Mouse (Mus musculus) embryonic facial prominence, embryonic 10.5 days (tissue): ENCODE data around the gene Atp6v1b1. TPM values are rescaled to one million over a fixed set of nuclear protein-coding genes. Genes with fewer than 3 reads are reported as not detected.

Experiments used
- DNase-seq: peaks from one replicate; pipeline ENCODE4 v3.0.0-alpha.2; 2017; ENCODE audit warnings: low spot score
- H3K27ac ChIP-seq: fragments of 300-500 bp; sonication (generic); replicated peaks from 2 replicates; pipeline ENCODE4 v1.5.1; 2016; ENCODE audit warnings: mild to moderate bottlenecking
- H3K27me3 ChIP-seq: fragments of 300-500 bp; sonication (generic); replicated peaks from 2 replicates; pipeline ENCODE4 v1.6.1; 2016; ENCODE audit warnings: low read depth, mild to moderate bottlenecking; ENCODE audit not compliant: poor library complexity, severe bottlenecking
- H3K36me3 ChIP-seq: fragments of 300-500 bp; sonication (generic); replicated peaks from 2 replicates; pipeline ENCODE4 v1.6.1; 2016; ENCODE audit warnings: mild to moderate bottlenecking, moderate library complexity
- H3K4me1 ChIP-seq: fragments of 300-500 bp; sonication (generic); 2 replicates; pipeline ENCODE4 v1.6.1; 2016
- H3K4me3 ChIP-seq: fragments of 300-500 bp; sonication (generic); 2 replicates; pipeline ENCODE4 v1.5.1; 2016; ENCODE audit warnings: mild to moderate bottlenecking, moderate library complexity
- H3K9me3 ChIP-seq: fragments of 300-500 bp; sonication (generic); 2 replicates; pipeline ENCODE4 v1.6.1; 2016; ENCODE audit warnings: mild to moderate bottlenecking
- WGBS: fragments of 180-500 bp; shearing (Covaris S2); methylation state at CpG from one replicate; pipeline ENCODE4 v1.1.7; 2016; 5-methylcytosine and 5-hydroxymethylcytosine counted together
- polyA plus RNA-seq: library from polyadenylated mRNA; unstranded; fragments of >200 nt; fragmentation: Nextera tagmentation; extraction: Ambion mirVana; gene quantifications from 2 replicates; pipeline ENCODE4 v1.2.1, GENCODE M21; 2016

Gene Atp6v1b1
- polyA plus RNA-seq, 1 experiment from 2014 or later, result not detected

GRCm38 (mm10) chr6:83707738-83708510 is 34.9 kb upstream of the Atp6v1b1 start:
- Histone ChIP-seq H3K27ac (no peak overlapping the region), H3K27me3 (peaks cover 100% of the 10 kb centered on the region), H3K9me3 (no peaks in the 10 kb centered on the region), H3K4me1 (peaks cover 24% of the 10 kb centered on the region), H3K4me3 (no peak overlapping the region), H3K36me3 (no peaks in the 10 kb centered on the region)
- DNase-seq, result no peak
- WGBS, result 5% methylated on average over 6 of the region's 6 CpGs

DNA sequence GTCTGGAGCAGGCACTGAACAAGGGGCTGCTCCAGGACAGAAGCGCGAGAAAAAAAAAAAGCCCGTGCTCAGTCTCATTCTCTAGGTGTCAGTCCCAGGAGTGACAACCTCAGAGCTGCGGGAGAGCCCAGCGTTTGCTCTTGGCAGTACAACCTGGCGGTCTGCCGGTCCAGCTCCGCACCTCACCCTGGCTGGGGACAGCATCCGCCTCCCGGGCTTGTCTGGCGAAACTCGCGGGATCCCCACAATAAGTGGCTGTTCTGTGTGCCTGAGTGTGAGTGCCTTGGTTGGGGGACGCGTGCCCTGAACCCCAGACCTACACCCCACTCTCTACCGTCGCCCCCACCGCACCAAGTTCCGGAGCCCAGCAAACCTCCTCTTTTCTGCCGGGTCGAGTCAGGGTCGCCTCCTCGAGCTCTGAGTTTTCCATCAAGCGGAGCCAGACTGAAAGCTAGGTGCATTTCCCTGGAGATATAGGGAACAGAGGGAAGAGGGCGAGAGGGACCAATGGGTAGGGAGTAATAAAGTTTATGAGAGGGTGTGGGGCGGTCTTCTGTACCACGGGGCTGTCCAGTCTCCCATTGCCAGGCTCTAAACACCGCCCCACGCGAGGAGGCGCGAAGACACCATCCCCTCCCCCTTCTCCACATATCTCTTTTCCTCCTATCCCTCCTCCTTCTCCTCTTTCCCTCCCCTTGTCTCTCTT is 32.3 kb upstream of the Atp6v1b1 start:
- H3K9me3 ChIP-seq, result no peaks in the 10 kb centered on the region
- H3K4me3 ChIP-seq, result peak overlapping the region; percentile 59
- no peaks in the 10 kb centered on the region for H3K36me3 ChIP-seq
- no peak overlapping the region for H3K27ac ChIP-seq
- H3K4me1 ChIP-seq, result peaks cover 37% of the 10 kb centered on the region
- under 1% methylated on average over 32 of the region's 32 CpGs for WGBS
- DNase-seq, result peak; percentile 54
- H3K27me3 ChIP-seq, result peaks cover 100% of the 10 kb centered on the region

- Histone ChIP-seq H3K27ac (no peak within 1 kb of the TSS), H3K27me3 (peaks cover 100% of the 10 kb centered on the region), H3K4me1 (peaks cover 42% of the 10 kb centered on the region), H3K36me3 (no peaks in the 10 kb centered on the region), H3K4me3 (peak within 1 kb of the TSS; percentile 59), H3K9me3 (no peaks in the 10 kb centered on the region)
- under 1% methylated on average over 46 of the region's 46 CpGs for WGBS
- DNase-seq, result peak; percentile 95
Observed at GRCm38 (mm10) chr6:83711067-83711675, 31.6 kb upstream of the Atp6v1b1 start, which contains the start of gene Vax2. Vax2 (plus strand) TSS chr6:83711264.

- peak; percentile 51 for DNase-seq
- under 1% methylated on average over 45 of the region's 45 CpGs for WGBS
- H3K27me3 ChIP-seq, result peaks cover 100% of the 10 kb centered on the region
- H3K27ac ChIP-seq, result no peak overlapping the region
- H3K4me1 ChIP-seq, result peaks cover 42% of the 10 kb centered on the region
- H3K4me3 ChIP-seq, result peak overlapping the region; percentile 59
- no peaks in the 10 kb centered on the region for H3K36me3 ChIP-seq
- H3K9me3 ChIP-seq, result no peaks in the 10 kb centered on the region
Observed at GRCm38 (mm10) chr6:83711725-83712475, 30.9 kb upstream of the Atp6v1b1 start.

DNA sequence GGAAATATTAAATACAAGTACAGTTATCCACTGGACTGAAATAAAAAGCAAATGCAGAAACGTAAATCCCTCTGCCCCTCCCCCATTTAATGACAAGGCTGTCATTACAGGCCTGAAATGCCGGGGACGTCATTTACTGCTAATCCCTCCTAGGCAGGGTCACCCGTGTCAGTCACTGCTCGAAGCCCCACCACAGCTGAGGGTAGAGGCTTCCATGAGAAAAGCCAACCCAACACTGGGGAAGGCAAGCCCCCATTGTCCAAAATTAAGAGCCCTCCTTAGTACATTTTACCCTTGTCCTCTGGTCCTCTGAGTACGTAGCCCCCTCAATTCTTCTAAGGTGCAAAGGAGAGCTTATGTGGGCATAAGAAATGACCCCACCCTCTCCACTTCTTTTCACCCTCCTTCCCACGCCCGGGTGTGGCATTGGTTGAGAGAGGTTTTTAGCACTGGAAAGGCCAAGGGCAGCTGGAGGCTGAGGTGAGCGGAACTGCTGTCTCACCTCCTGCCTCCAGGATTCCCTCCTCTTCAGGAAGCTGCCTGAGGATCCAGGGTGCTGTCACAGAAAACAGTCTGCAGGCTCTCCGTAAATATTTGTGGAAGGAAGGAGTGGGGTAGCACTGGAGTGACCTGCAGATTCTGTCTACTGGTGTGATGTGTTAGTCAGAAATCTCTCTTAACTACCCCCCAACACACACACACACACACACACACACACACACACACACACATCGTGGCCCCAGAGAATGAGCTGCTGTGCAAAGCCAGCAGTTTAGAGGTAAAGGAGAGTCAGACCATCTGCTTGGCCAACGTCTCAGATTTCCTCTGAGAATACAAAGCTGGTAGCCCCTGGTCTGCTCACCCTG is 29.3 kb upstream of the Atp6v1b1 start:
- Histone ChIP-seq H3K27me3 (peaks cover 100% of the 10 kb centered on the region), H3K4me1 (peaks cover 42% of the 10 kb centered on the region), H3K27ac (no peak overlapping the region), H3K4me3 (no peak overlapping the region), H3K36me3 (no peaks in the 10 kb centered on the region), H3K9me3 (no peaks in the 10 kb centered on the region)
- 1% methylated on average over 12 of the region's 12 CpGs for WGBS
- peak; percentile 45 for DNase-seq

- peak; percentile 65 for DNase-seq
- no peak overlapping the region for H3K4me3 ChIP-seq
- H3K27me3 ChIP-seq, result peaks cover 100% of the 10 kb centered on the region
- no peaks in the 10 kb centered on the region for H3K36me3 ChIP-seq
- 1% methylated on average over 34 of the region's 34 CpGs for WGBS
- H3K27ac ChIP-seq, result no peak overlapping the region
- H3K9me3 ChIP-seq, result no peaks in the 10 kb centered on the region
- peaks cover 42% of the 10 kb centered on the region for H3K4me1 ChIP-seq
Observed at GRCm38 (mm10) chr6:83714221-83715123, 28.3 kb upstream of the Atp6v1b1 start.

GRCm38 (mm10) chr6:83715461-83716196 is 27.2 kb upstream of the Atp6v1b1 start:
- H3K4me3 ChIP-seq, result peak overlapping the region; percentile 5; the same call in 1 of the 2 replicates
- WGBS, result under 1% methylated on average over 30 of the region's 30 CpGs
- H3K4me1 ChIP-seq, result peaks cover 37% of the 10 kb centered on the region
- no peaks in the 10 kb centered on the region for H3K36me3 ChIP-seq
- peak; percentile 63 for DNase-seq
- no peak overlapping the region for H3K27ac ChIP-seq
- H3K9me3 ChIP-seq, result no peaks in the 10 kb centered on the region
- H3K27me3 ChIP-seq, result peaks cover 100% of the 10 kb centered on the region

GRCm38 (mm10) chr6:83717026-83717425 is 25.8 kb upstream of the Atp6v1b1 start:
- under 1% methylated on average over 8 of the region's 8 CpGs for WGBS
- peaks cover 23% of the 10 kb centered on the region for H3K4me1 ChIP-seq
- peaks cover 100% of the 10 kb centered on the region for H3K27me3 ChIP-seq
- no peak for DNase-seq
- H3K36me3 ChIP-seq, result no peaks in the 10 kb centered on the region
- H3K27ac ChIP-seq, result no peak overlapping the region
- H3K4me3 ChIP-seq, result no peak overlapping the region
- H3K9me3 ChIP-seq, result no peaks in the 10 kb centered on the region

- H3K27me3 ChIP-seq, result peaks cover 81% of the 10 kb centered on the region
- no peak overlapping the region for H3K4me3 ChIP-seq
- WGBS, result 15% methylated on average over 6 of the region's 6 CpGs
- H3K36me3 ChIP-seq, result no peaks in the 10 kb centered on the region
- no peak overlapping the region for H3K27ac ChIP-seq
- H3K9me3 ChIP-seq, result no peaks in the 10 kb centered on the region
- no peaks in the 10 kb centered on the region; the same call in 1 of the 2 replicates for H3K4me1 ChIP-seq
- no peak for DNase-seq
Observed at GRCm38 (mm10) chr6:83722526-83722925, 20.3 kb upstream of the Atp6v1b1 start.

DNA sequence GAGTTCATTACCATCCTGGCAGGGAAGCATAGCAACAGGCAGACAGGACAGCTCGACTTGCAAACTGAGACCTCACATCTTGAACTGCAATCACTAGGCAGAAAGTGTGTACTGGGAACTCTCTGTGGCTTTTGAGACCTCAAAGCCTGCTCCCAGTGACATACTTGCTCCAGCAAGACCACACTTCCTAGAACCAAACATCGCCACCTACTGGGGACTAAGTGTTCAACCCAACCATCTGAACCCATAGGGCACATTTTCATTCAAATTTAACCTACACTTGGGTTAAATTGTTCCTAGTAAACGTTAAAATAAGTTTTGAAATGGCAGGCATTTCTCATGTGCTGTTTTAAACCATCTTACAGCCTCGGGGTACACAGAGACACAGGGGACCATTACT is 15.6 kb upstream of the Atp6v1b1 start:
- Histone ChIP-seq H3K4me3 (no peak overlapping the region), H3K4me1 (no peaks in the 10 kb centered on the region; the same call in 1 of the 2 replicates), H3K36me3 (no peaks in the 10 kb centered on the region), H3K9me3 (no peaks in the 10 kb centered on the region), H3K27ac (no peak overlapping the region), H3K27me3 (peaks cover 56% of the 10 kb centered on the region)
- 42% methylated on average over 4 of the region's 4 CpGs for WGBS
- no peak for DNase-seq
